Mouse (Mus musculus) gastrocnemius, postnatal 10 days (tissue): ENCODE results near the gene Tubb4b. TPM values are rescaled to one million over a fixed set of nuclear protein-coding genes. Genes with fewer than 3 reads are reported as not detected.
A peak's percentile ranks its signal among the peaks of the same experiment; 100 is the strongest.
"Not testable (repeated sequence)": the region's sequence is repeated elsewhere in the genome, so short reads cannot be mapped to it uniquely, and the experiment has no call there.

Experiments
- DNase-seq: peaks from one replicate; pipeline ENCODE4 v3.0.0; 2021; ENCODE audit warnings: mixed read lengths
- long read RNA-seq, 2 experiments: library from polyadenylated mRNA; stranded (forward); transcript quantifications; one replicate each; pipeline ENCODE4 v2.0.0; 2021
- total RNA-seq, 2 experiments: library from RNA; stranded (reverse); gene quantifications; 2 replicates each; pipeline ENCODE4 v1.2.3; 2021

Tubb4b gene
- 100 to 1,000 TPM; 470 to 500 TPM for total RNA-seq
- long read RNA-seq, experiment 1, transcript Tubb4b-201 (4 exons, 1,598 nt), result major isoform, 589 of 653 reads
- long read RNA-seq, experiment 1, partial matches to known transcripts, result 7 of 653 reads
- long read RNA-seq, experiment 1, other reads (novel, unspliced or antisense), result 57 of 653 reads
- long read RNA-seq, experiment 2, transcript Tubb4b-201 (4 exons, 1,598 nt), result major isoform, 685 of 748 reads
- long read RNA-seq, experiment 2, partial matches to known transcripts, result 54 of 748 reads
- long read RNA-seq, experiment 2, other reads (novel, unspliced or antisense), result 8 of 748 reads

GRCm38 (mm10) chr2:25224492-25224765 is at the start of gene Tubb4b:
Gene Tubb4b (minus strand): TSS chr2:25224702.
- no peak for DNase-seq

- DNase-seq, result no peak
Measured at GRCm38 (mm10) chr2:25273010-25273409, 48.5 kb upstream of the Tubb4b start.

GRCm38 (mm10) chr2:25272515-25272914 is 48.0 kb upstream of the Tubb4b start:
- DNase-seq, result no peak

GRCm38 (mm10) chr2:25271827-25272511 is 47.5 kb upstream of the Tubb4b start, which contains the start of the genes Ssna1 and Anapc2:
Gene Ssna1 (minus strand): TSS chr2:25272438.
Gene Anapc2 (plus strand): TSS chr2:25272478.
- peak; percentile 98 for DNase-seq

GRCm38 (mm10) chr2:25267746-25268309 is 43.3 kb upstream of the Tubb4b start:
- no peak for DNase-seq

GRCm38 (mm10) chr2:25267241-25267640 is 42.7 kb upstream of the Tubb4b start:
- DNase-seq, result no peak

- DNase-seq, result no peak
Measured at GRCm38 (mm10) chr2:25266720-25267119, 42.2 kb upstream of the Tubb4b start.

GRCm38 (mm10) chr2:25265897-25266656 is 41.6 kb upstream of the Tubb4b start:
- no peak for DNase-seq

- no peak for DNase-seq
Measured at GRCm38 (mm10) chr2:25264851-25265250, 40.3 kb upstream of the Tubb4b start.

GRCm38 (mm10) chr2:25264286-25264660 is 39.8 kb upstream of the Tubb4b start:
- DNase-seq, result no peak

- DNase-seq, result no peak
Measured at GRCm38 (mm10) chr2:25263623-25264285, 39.3 kb upstream of the Tubb4b start.

- no peak for DNase-seq
Measured at GRCm38 (mm10) chr2:25262795-25263622, 38.5 kb upstream of the Tubb4b start.

- DNase-seq, result peak; percentile 85
Measured at GRCm38 (mm10) chr2:25262291-25262767, 37.8 kb upstream of the Tubb4b start, which contains the start of gene Tprn. Gene Tprn (plus strand): TSS chr2:25262618.

GRCm38 (mm10) chr2:25261870-25262269 is 37.4 kb upstream of the Tubb4b start:
- no peak for DNase-seq

GRCm38 (mm10) chr2:25258887-25259286 is 34.4 kb upstream of the Tubb4b start:
- no peak for DNase-seq

- DNase-seq, result not testable (repeated sequence)
Measured at GRCm38 (mm10) chr2:25257250-25257649, 32.7 kb upstream of the Tubb4b start.

- DNase-seq, result not testable (repeated sequence)
Measured at GRCm38 (mm10) chr2:25256443-25257109, 32.1 kb upstream of the Tubb4b start.

- DNase-seq, result peak; percentile 88
Measured at GRCm38 (mm10) chr2:25255284-25255779, 30.8 kb upstream of the Tubb4b start, which contains the start of gene Tmem203. Gene Tmem203 (plus strand): TSS chr2:25255439.

GRCm38 (mm10) chr2:25252331-25252730 is 27.8 kb upstream of the Tubb4b start:
- DNase-seq, result no peak
